Mouse (Mus musculus) heart, adult 2 months (tissue): ENCODE measurements around the gene Tmem63a. TPM values are rescaled to one million over a fixed set of nuclear protein-coding genes. Genes with fewer than 3 reads are reported as not detected.

ENCODE experiments used
- DNase-seq, 2 experiments: peaks; one replicate each; pipeline ENCODE4 v3.0.0; 2021
- H3K27ac ChIP-seq: fragments of 200-600 bp; 2 replicates; pipeline ENCODE4 v1.8.1; 2022
- H3K27me3 ChIP-seq: fragments of 200-500 bp; 2 replicates; pipeline ENCODE4 v1.6.1; 2012; ENCODE audit warnings: mild to moderate bottlenecking, low read length, inconsistent platforms, mixed read lengths; ENCODE audit not compliant: control insufficient read depth, insufficient read depth
- H3K36me3 ChIP-seq: fragments of 200-500 bp; 2 replicates; pipeline ENCODE4 v1.6.1; 2012; ENCODE audit warnings: low read length, inconsistent platforms; ENCODE audit not compliant: control insufficient read depth, insufficient read depth
- H3K4me1 ChIP-seq: fragments of 200-500 bp; 2 replicates; pipeline ENCODE4 v1.6.1; 2011; ENCODE audit warnings: low read length; ENCODE audit not compliant: control insufficient read depth, insufficient read depth
- H3K4me3 ChIP-seq: fragments of 200-600 bp; 2 replicates; pipeline ENCODE4 v1.8.1; 2022
- H3K79me2 ChIP-seq: fragments of 200-500 bp; replicated peaks from 2 replicates; pipeline ENCODE4 v1.6.1; 2012; ENCODE audit warnings: mild to moderate bottlenecking, inconsistent platforms, low read length, moderate library complexity, mixed read lengths; ENCODE audit not compliant: control insufficient read depth, insufficient read depth
- H3K9ac ChIP-seq: fragments of 200-500 bp; 2 replicates; pipeline ENCODE4 v1.6.1; 2012; ENCODE audit warnings: low read depth, mild to moderate bottlenecking, control low read depth, inconsistent platforms, low read length, mixed read lengths
- CTCF ChIP-seq: fragments of 200-600 bp; IDR thresholded peaks from 2 replicates; pipeline ENCODE4 v1.8.1; 2022; ENCODE audit warnings: antibody characterized with exemption, mild to moderate bottlenecking, moderate library complexity
- EP300 ChIP-seq: fragments of 200-500 bp; IDR thresholded peaks from 2 replicates; pipeline ENCODE4 v1.6.1; 2011; ENCODE audit warnings: low read depth, low read length, control low read depth; ENCODE audit not compliant: insufficient read depth
- POLR2A ChIP-seq: fragments of 200-500 bp; IDR thresholded peaks from 2 replicates; pipeline ENCODE4 v1.6.1; 2011; ENCODE audit warnings: mild to moderate bottlenecking, low read depth, low read length, control low read depth; ENCODE audit not compliant: insufficient read depth
- WGBS: fragments of 180-500 bp; shearing (Covaris S2); methylation state at CpG from one replicate; pipeline ENCODE4 v1.1.7; 2018; 5-methylcytosine and 5-hydroxymethylcytosine counted together
- intact Hi-C: fragments of 180-260 bp; cut with DNase I; formaldehyde crosslinking; loops from one replicate; pipeline ENCODE4 v1.15.1; 2025
- polyA plus RNA-seq: library from polyadenylated mRNA; depleted of rRNA; stranded (reverse); fragments of >200 nt; gene quantifications from 2 replicates; pipeline ENCODE4 v1.2.3, GENCODE M21; 2012
- total RNA-seq, 2 experiments: library from RNA; stranded (reverse); gene quantifications; 2 replicates each; pipeline ENCODE4 v1.2.3; 2021

The Tmem63a gene
- total and polyA plus RNA-seq, 3 experiments = 13.2 to 27.5 (median 15.8) TPM

- no peak overlapping the region for H3K4me3 ChIP-seq
- no peaks in the 10 kb centered on the region for H3K79me2 ChIP-seq
- no peak for DNase-seq
- no peaks in the 10 kb centered on the region for H3K36me3 ChIP-seq
- H3K4me1 ChIP-seq = no peaks in the 10 kb centered on the region
- intact Hi-C loops = no loop called here
- TF ChIP-seq EP300 (no peak), CTCF (peak; percentile 51)
- H3K27me3 ChIP-seq = no peaks in the 10 kb centered on the region
- H3K27ac ChIP-seq = no peak overlapping the region
- 29% methylated on average over 8 of the region's 8 CpGs for WGBS
- H3K9ac ChIP-seq = no peak overlapping the region
These were observed 31.0 kb upstream of the Tmem63a start for GRCm38 (mm10) chr1:180911138-180911537.

- Histone ChIP-seq H3K27ac (no peak overlapping the region), H3K36me3 (no peaks in the 10 kb centered on the region), H3K4me3 (no peak overlapping the region), H3K27me3 (no peaks in the 10 kb centered on the region), H3K79me2 (no peaks in the 10 kb centered on the region), H3K9ac (no peak overlapping the region), H3K4me1 (no peaks in the 10 kb centered on the region)
- WGBS = 51% methylated on average over 20 of the region's 20 CpGs
- intact Hi-C loops = no loop called here
- TF ChIP-seq EP300 (no peak), POLR2A (no peak), CTCF (no peak)
- DNase-seq = no peak
These were observed 30.4 kb upstream of the Tmem63a start for GRCm38 (mm10) chr1:180911653-180912287.

- DNase-seq = no peak
- intact Hi-C loops = no loop called here
- TF ChIP-seq POLR2A (no peak), CTCF (no peak), EP300 (no peak)
- Histone ChIP-seq H3K27me3 (no peaks in the 10 kb centered on the region), H3K4me3 (no peak overlapping the region), H3K27ac (no peak overlapping the region), H3K36me3 (no peaks in the 10 kb centered on the region), H3K9ac (no peak overlapping the region), H3K4me1 (no peaks in the 10 kb centered on the region), H3K79me2 (no peaks in the 10 kb centered on the region)
- WGBS = 84% methylated on average over 5 of the region's 5 CpGs
These were observed 29.4 kb upstream of the Tmem63a start for GRCm38 (mm10) chr1:180912792-180913191.

GRCm38 (mm10) chr1:180913797-180914196 lies 28.3 kb upstream of the Tmem63a start:
- DNase-seq = no peak
- H3K27me3 ChIP-seq = no peaks in the 10 kb centered on the region
- H3K4me1 ChIP-seq = no peaks in the 10 kb centered on the region
- TF ChIP-seq EP300 = no peak
- TF ChIP-seq CTCF = no peak
- no peak for TF ChIP-seq POLR2A
- H3K27ac ChIP-seq = no peak overlapping the region
- intact Hi-C loops = no loop called here
- 41% methylated on average over 4 of the region's 4 CpGs for WGBS
- no peaks in the 10 kb centered on the region for H3K79me2 ChIP-seq
- H3K4me3 ChIP-seq = no peak overlapping the region
- no peak overlapping the region for H3K9ac ChIP-seq
- no peaks in the 10 kb centered on the region for H3K36me3 ChIP-seq

GRCm38 (mm10) chr1:180916425-180916824 lies 25.7 kb upstream of the Tmem63a start:
- WGBS = 84% methylated on average over 11 of the region's 11 CpGs
- Histone ChIP-seq H3K9ac (no peak overlapping the region), H3K79me2 (no peaks in the 10 kb centered on the region), H3K27me3 (no peaks in the 10 kb centered on the region), H3K4me1 (no peaks in the 10 kb centered on the region), H3K36me3 (no peaks in the 10 kb centered on the region), H3K4me3 (no peak overlapping the region), H3K27ac (no peak overlapping the region)
- TF ChIP-seq CTCF (no peak), POLR2A (no peak), EP300 (no peak)
- intact Hi-C loops = no loop called here
- DNase-seq = no peak

- whole genome bisulfite sequencing = 52% methylated on average over 1 of the region's 1 CpGs
- no peaks in the 10 kb centered on the region for H3K27me3 ChIP-seq
- TF ChIP-seq EP300 (no peak), CTCF (no peak), POLR2A (no peak)
- H3K36me3 ChIP-seq = no peaks in the 10 kb centered on the region
- DNase-seq = no peak
- no peak overlapping the region for H3K9ac ChIP-seq
- H3K27ac ChIP-seq = no peak overlapping the region
- intact Hi-C loops = no loop called here
- no peaks in the 10 kb centered on the region for H3K4me1 ChIP-seq
- no peak overlapping the region for H3K4me3 ChIP-seq
- no peaks in the 10 kb centered on the region for H3K79me2 ChIP-seq
These were observed 25.1 kb upstream of the Tmem63a start for GRCm38 (mm10) chr1:180917053-180917452.
